Mouse (Mus musculus) forebrain, embryonic 11.5 days (tissue): ENCODE results near the gene H2-Q4. TPM values are rescaled to one million over a fixed set of nuclear protein-coding genes. Genes with fewer than 3 reads are reported as not detected.
"Not testable (repeated sequence)": the region's sequence is repeated elsewhere in the genome, so short reads cannot be mapped to it uniquely, and the experiment has no call there.

Source experiments
- ATAC-seq: fragments of 200-750 bp; cut with Nextera tagmentation; replicated peaks from 2 replicates; pipeline ENCODE4 v1.8.0; 2017; ENCODE audit warnings: moderate TSS enrichment; ENCODE audit not compliant: low FRiP score
- DNase-seq: peaks from one replicate; pipeline ENCODE4 v3.0.0-alpha.2; 2017; ENCODE audit warnings: low spot score
- H3K27ac ChIP-seq: fragments of 300-500 bp; sonication (generic); 2 replicates; pipeline ENCODE4 v1.5.1; 2014; ENCODE audit warnings: low read depth, low read length
- H3K27me3 ChIP-seq: fragments of 300-500 bp; sonication (generic); 2 replicates; pipeline ENCODE4 v1.6.1; 2014; ENCODE audit warnings: mild to moderate bottlenecking, low read length, mixed read lengths; ENCODE audit not compliant: control insufficient read depth, insufficient read depth
- H3K36me3 ChIP-seq: fragments of 300-500 bp; sonication (generic); 2 replicates; pipeline ENCODE4 v1.6.1; 2014; ENCODE audit warnings: mild to moderate bottlenecking, low read length, moderate library complexity, mixed read lengths; ENCODE audit not compliant: control insufficient read depth, insufficient read depth
- H3K4me1 ChIP-seq: fragments of 300-500 bp; sonication (generic); replicated peaks from 2 replicates; pipeline ENCODE4 v1.6.1; 2014; ENCODE audit warnings: low read length, mixed read lengths; ENCODE audit not compliant: control insufficient read depth, insufficient read depth
- H3K4me2 ChIP-seq: fragments of 300-500 bp; sonication (generic); 2 replicates; pipeline ENCODE4 v1.6.1; 2014; ENCODE audit warnings: low read depth, mild to moderate bottlenecking, low read length, moderate library complexity, mixed read lengths; ENCODE audit not compliant: severe bottlenecking
- H3K4me3 ChIP-seq: fragments of 300-500 bp; sonication (generic); 2 replicates; pipeline ENCODE4 v1.5.1; 2014; ENCODE audit warnings: low read depth, low read length
- H3K9ac ChIP-seq: fragments of 300-500 bp; sonication (generic); 2 replicates; pipeline ENCODE4 v1.6.1; 2014; ENCODE audit warnings: low read length
- H3K9me3 ChIP-seq: fragments of 300-500 bp; sonication (generic); 2 replicates; pipeline ENCODE4 v1.6.1; 2016; ENCODE audit warnings: low read length, mixed read lengths; ENCODE audit not compliant: control insufficient read depth
- WGBS: fragments of 180-500 bp; shearing (Covaris S2); extraction: QIAGEN DNeasy Blood & Tissue Kit; methylation state at CpG from one replicate; pipeline ENCODE4 v1.1.7; 2014; 5-methylcytosine and 5-hydroxymethylcytosine counted together
- polyA plus RNA-seq: library from polyadenylated mRNA; unstranded; fragments of >200 nt; fragmentation: Nextera tagmentation; extraction: Ambion mirVana; gene quantifications from 2 replicates; pipeline ENCODE4 v1.2.1, GENCODE M21; 2014

H2-Q4 gene
- polyA plus RNA-seq, 1 experiment from 2014 or later = 2.1 TPM

- no CpG with 5 or more reads among the region's 1 CpGs for WGBS
- H3K4me2 ChIP-seq, DNase-seq, H3K36me3 ChIP-seq, ATAC-seq, H3K9me3 ChIP-seq, H3K4me1 ChIP-seq, H3K9ac ChIP-seq, H3K27me3 ChIP-seq, H3K27ac ChIP-seq, H3K4me3 ChIP-seq: not testable (repeated sequence)
Observed at GRCm38 (mm10) chr17:35413057-35413456, 33.6 kb downstream of the H2-Q4 start.

DNA sequence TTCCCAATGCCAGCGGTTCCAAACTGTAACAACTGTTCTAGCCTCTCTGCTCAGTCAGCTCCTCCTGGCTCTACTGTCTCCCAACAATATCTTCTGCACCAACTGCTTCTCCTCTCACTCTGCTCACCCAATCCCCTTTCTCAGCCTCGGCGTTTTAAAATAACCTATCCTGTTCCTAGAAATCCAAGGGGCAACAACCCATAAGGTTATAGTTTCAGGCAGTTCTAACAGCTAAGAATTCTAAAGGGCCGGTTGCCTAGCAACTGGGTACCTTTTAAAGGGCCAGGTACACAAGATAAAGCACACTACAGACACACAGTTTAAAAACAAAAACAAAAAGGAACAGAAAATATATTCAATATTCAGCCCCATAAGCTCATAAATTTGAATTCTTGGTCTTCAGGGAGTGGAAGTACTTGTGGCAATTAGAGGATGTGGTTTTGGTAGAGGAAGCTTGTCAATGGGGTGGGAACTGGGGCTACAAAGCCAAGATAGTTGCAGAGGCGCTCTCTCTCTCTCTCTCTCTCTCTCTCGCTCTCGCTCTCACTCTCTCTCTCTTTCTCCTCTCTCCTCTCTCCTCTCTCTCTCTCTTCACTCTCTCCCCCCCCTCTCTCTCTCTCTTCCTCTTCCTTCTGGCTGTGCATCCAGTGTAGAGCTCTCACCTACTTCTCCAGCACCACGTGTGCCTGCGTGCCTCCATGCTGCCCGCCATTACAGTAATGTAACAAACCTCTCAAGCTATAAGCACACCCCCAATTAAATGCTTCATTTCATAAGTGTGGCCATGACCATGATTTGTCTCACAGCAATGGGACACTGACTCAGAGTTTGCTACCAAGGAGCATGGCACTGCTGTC is 36.1 kb downstream of the H2-Q4 start:
- DNase-seq = not testable (repeated sequence)
- 83% methylated on average over 3 of the region's 10 CpGs for WGBS

GRCm38 (mm10) chr17:35418772-35419171 is 39.4 kb downstream of the H2-Q4 start:
- Histone ChIP-seq H3K9ac (no peak overlapping the region), H3K36me3 (no peaks in the 10 kb centered on the region), H3K27ac (no peak overlapping the region), H3K9me3 (no peaks in the 10 kb centered on the region), H3K4me1 (no peaks in the 10 kb centered on the region), H3K27me3 (peaks cover 2% of the 10 kb centered on the region; the same call in 1 of the 2 replicates), H3K4me3 (no peak overlapping the region), H3K4me2 (no peak overlapping the region)
- DNase-seq (peak; percentile 26), ATAC-seq (no peak)
- 84% methylated on average over 7 of the region's 7 CpGs for WGBS

More for the DNA sequence above, 36.1 kb downstream of the H2-Q4 start:
- not testable (repeated sequence) for H3K4me1 ChIP-seq, H3K27ac ChIP-seq, H3K9me3 ChIP-seq, ATAC-seq, H3K4me3 ChIP-seq, H3K9ac ChIP-seq, H3K4me2 ChIP-seq, H3K36me3 ChIP-seq, H3K27me3 ChIP-seq

DNA sequence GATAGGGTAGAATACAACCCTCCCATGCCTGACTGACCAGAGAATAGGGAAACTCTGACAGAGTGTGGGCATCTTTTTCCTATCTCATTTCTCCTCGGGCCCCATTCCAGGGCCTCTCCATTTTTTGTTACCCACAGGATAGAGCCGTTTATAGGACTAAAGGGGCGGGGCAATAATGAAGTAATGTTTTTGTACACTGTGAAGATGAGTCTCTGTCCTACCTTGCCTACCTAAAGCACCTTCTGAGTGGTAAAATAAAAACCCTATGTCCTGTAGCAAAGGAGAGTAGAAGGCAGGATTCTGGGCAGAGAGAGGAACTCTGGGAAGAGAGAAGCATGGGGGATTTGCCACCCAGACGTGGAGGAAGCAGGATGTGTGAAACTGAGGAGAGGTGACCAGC is 40.1 kb downstream of the H2-Q4 start:
- not testable (repeated sequence) for H3K9ac ChIP-seq, H3K27ac ChIP-seq, H3K4me2 ChIP-seq, DNase-seq, H3K36me3 ChIP-seq, ATAC-seq, H3K9me3 ChIP-seq, H3K27me3 ChIP-seq, H3K4me1 ChIP-seq, H3K4me3 ChIP-seq
- WGBS = 75% methylated on average over 4 of the region's 4 CpGs

DNA sequence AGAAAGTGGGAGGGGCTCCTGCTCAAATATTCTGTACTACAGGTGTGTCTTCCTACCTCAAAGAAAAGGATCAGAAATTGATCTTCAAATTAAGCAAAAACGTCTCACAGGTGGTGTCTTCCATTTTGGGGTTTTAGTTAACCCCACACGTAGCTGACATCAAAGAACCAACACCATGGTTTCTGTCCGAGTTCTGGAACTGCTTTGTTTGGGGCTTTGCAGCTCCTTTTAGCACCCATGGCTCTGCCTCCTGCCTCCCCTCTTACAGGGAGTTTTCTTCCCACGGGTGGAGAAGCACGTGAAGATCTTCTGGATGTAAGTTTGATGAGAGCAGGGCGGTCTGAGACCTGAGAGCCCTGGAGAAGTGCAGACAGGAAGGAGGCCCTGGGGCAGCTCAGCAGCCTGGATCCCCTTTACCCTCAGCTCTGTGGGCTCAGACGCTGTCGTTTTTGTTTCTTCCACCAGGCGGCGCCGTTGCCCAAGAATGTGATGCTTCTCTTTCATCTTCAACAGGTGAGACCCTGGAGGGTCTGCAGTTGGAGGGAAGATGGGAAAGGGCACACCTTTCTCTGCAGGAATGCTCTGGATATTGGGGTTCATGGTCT is 40.9 kb downstream of the H2-Q4 start:
- not testable (repeated sequence) for ATAC-seq, H3K36me3 ChIP-seq, H3K27ac ChIP-seq, H3K9me3 ChIP-seq, H3K4me3 ChIP-seq, H3K4me1 ChIP-seq, H3K4me2 ChIP-seq, H3K27me3 ChIP-seq, DNase-seq, H3K9ac ChIP-seq
- 14% methylated on average over 11 of the region's 11 CpGs for WGBS

DNA sequence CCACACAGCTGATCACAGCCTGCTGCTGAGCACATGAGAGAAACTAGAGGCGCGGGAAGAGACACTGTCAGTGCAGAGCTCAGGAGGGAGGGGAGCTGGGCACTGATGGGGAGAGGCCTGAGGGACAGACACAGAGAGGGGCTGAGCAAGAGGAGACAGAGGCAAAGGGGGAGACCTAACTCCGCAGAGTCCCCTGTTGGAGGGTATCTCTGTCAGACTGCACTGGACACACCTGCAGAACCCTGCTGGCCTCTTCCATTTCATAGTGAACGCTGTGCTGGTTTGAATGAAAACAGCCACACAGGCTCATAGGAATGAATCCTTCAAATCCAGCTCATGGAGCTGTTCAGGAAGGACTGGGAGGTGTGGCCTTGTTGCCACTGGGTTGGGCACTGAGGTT is 41.9 kb downstream of the H2-Q4 start:
- not testable (repeated sequence) for H3K4me2 ChIP-seq, H3K27ac ChIP-seq, H3K4me1 ChIP-seq, H3K9ac ChIP-seq, H3K36me3 ChIP-seq, DNase-seq, H3K4me3 ChIP-seq, ATAC-seq, H3K9me3 ChIP-seq
- 88% methylated on average over 4 of the region's 4 CpGs for WGBS
- peaks cover 13% of the 10 kb centered on the region for H3K27me3 ChIP-seq

GRCm38 (mm10) chr17:35422360-35422759 is 42.9 kb downstream of the H2-Q4 start:
- peaks cover 13% of the 10 kb centered on the region for H3K27me3 ChIP-seq
- ATAC-seq, H3K27ac ChIP-seq, H3K4me2 ChIP-seq, H3K9me3 ChIP-seq, H3K9ac ChIP-seq, H3K4me3 ChIP-seq, DNase-seq, H3K4me1 ChIP-seq, H3K36me3 ChIP-seq: not testable (repeated sequence)
- WGBS = 91% methylated on average over 5 of the region's 5 CpGs

DNA sequence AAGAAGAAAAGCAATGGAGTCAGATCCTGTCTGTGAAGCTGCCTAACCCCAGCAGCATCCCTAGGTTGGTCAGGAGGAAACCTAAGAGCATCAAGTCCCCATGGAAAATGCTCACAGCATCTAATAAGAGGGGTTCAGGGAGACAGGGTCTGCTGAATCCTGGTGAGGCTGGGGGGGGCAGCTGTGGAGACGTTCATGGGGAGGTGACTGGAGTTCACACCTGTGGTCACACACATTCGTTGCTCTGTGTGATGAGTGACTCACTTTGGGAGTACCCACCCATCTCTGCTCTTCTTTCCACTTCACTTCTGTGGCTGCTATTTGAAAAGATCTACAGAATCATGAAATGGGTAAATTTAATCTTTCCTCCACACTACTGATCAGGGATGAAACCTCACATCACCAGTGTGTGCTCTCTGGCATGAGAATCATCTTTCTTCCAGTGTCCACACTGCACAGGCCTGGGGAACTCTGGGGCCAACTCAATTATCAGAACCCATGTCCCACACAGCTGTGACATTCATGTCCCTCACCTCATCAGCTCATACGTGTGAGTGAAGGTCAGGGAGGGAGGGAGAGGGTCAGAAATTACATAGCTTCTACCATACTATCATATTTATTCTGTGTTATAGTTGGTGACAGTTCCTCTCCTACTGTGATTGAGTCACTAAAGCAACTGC is 43.9 kb downstream of the H2-Q4 start:
- not testable (repeated sequence) for H3K9ac ChIP-seq, DNase-seq, H3K4me2 ChIP-seq, H3K4me3 ChIP-seq, H3K9me3 ChIP-seq, H3K36me3 ChIP-seq, ATAC-seq, H3K27ac ChIP-seq, H3K4me1 ChIP-seq
- 74% methylated on average over 3 of the region's 3 CpGs for WGBS
- H3K27me3 ChIP-seq = peaks cover 13% of the 10 kb centered on the region
